Mouse (Mus musculus) neural tube, embryonic 14.5 days (tissue): ENCODE results near the gene Stfa2. TPM values are rescaled to one million over a fixed set of nuclear protein-coding genes. Genes with fewer than 3 reads are reported as not detected.
"Not testable (repeated sequence)": the region's sequence is repeated elsewhere in the genome, so short reads cannot be mapped to it uniquely, and the experiment has no call there.

ENCODE experiments used
- ATAC-seq: fragments of 200-750 bp; cut with Nextera tagmentation; 2 replicates; pipeline ENCODE4 v1.8.0; 2017; ENCODE audit warnings: low read depth, mild to moderate bottlenecking, moderate TSS enrichment, moderate library complexity
- H3K27ac ChIP-seq: fragments of 300-500 bp; sonication (generic); 2 replicates; pipeline ENCODE4 v1.5.1; 2014; ENCODE audit warnings: low read depth, mild to moderate bottlenecking, control low read depth, low read length, moderate library complexity, mixed read lengths
- H3K27me3 ChIP-seq: fragments of 300-500 bp; sonication (generic); 2 replicates; pipeline ENCODE4 v1.6.1; 2014; ENCODE audit warnings: low read length; ENCODE audit not compliant: control insufficient read depth, insufficient read depth
- H3K36me3 ChIP-seq: fragments of 300-500 bp; sonication (generic); 2 replicates; pipeline ENCODE4 v1.6.1; 2014; ENCODE audit warnings: low read length, mixed read lengths; ENCODE audit not compliant: control insufficient read depth, insufficient read depth
- H3K4me1 ChIP-seq: fragments of 300-500 bp; sonication (generic); 2 replicates; pipeline ENCODE4 v1.6.1; 2014; ENCODE audit warnings: low read length; ENCODE audit not compliant: control insufficient read depth, insufficient read depth
- H3K4me2 ChIP-seq: fragments of 300-500 bp; sonication (generic); 2 replicates; pipeline ENCODE4 v1.6.1; 2014; ENCODE audit warnings: mild to moderate bottlenecking, low read depth, low read length, control low read depth
- H3K4me3 ChIP-seq: fragments of 300-500 bp; sonication (generic); 2 replicates; pipeline ENCODE4 v1.5.1; 2014; ENCODE audit warnings: low read depth, low read length, control low read depth, mixed read lengths
- H3K9ac ChIP-seq: fragments of 300-500 bp; sonication (generic); replicated peaks from 2 replicates; pipeline ENCODE4 v1.6.1; 2014; ENCODE audit warnings: low read depth, mild to moderate bottlenecking, control low read depth, low read length, mixed read lengths
- H3K9me3 ChIP-seq: fragments of 300-500 bp; sonication (generic); 2 replicates; pipeline ENCODE4 v1.6.1; 2016; ENCODE audit warnings: low read length; ENCODE audit not compliant: control insufficient read depth
- WGBS: fragments of 180-500 bp; shearing (Covaris S2); extraction: QIAGEN DNeasy Blood & Tissue Kit; methylation state at CpG from one replicate; pipeline ENCODE4 v1.1.7; 2014; 5-methylcytosine and 5-hydroxymethylcytosine counted together
- polyA plus RNA-seq: library from polyadenylated mRNA; unstranded; fragments of >200 nt; fragmentation: Nextera tagmentation; extraction: Ambion mirVana; gene quantifications from 2 replicates; pipeline ENCODE4 v1.2.1, GENCODE M21; 2014

The Stfa2 gene
- not detected in 2 replicates for polyA plus RNA-seq

DNA sequence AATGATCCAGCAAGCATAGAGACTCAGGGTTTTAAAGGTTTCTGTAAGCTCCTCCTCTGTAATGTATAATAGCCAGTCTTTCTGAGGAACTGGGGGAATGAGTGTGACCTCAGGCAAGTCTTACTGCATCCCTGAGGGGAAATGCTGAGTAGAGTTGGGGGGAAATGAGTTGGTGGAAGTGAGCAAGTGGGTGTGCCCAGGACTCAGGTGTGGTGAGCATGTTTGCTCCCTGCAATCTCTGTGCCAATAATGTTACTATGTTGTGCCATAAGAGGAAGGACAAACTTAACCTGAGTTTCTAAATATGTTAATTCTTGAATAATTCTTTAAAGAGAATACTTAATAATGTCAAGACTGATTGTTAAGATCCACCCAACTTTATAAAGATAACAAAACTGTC is at the start of gene Stfa2:
Gene Stfa2 (minus strand): TSS at position 101 of the 400 bp plus-strand sequence.
- no peak within 1 kb of the TSS for H3K4me3 ChIP-seq
- ATAC-seq = no peak
- H3K4me2 ChIP-seq = no peak within 1 kb of the TSS
- no peaks in the 10 kb centered on the region for H3K4me1 ChIP-seq
- H3K9ac ChIP-seq = no peak within 1 kb of the TSS
- no peaks in the 10 kb centered on the region for H3K36me3 ChIP-seq
- no peaks in the 10 kb centered on the region for H3K27me3 ChIP-seq
- H3K9me3 ChIP-seq = no peaks in the 10 kb centered on the region
- H3K27ac ChIP-seq = no peak within 1 kb of the TSS

DNA sequence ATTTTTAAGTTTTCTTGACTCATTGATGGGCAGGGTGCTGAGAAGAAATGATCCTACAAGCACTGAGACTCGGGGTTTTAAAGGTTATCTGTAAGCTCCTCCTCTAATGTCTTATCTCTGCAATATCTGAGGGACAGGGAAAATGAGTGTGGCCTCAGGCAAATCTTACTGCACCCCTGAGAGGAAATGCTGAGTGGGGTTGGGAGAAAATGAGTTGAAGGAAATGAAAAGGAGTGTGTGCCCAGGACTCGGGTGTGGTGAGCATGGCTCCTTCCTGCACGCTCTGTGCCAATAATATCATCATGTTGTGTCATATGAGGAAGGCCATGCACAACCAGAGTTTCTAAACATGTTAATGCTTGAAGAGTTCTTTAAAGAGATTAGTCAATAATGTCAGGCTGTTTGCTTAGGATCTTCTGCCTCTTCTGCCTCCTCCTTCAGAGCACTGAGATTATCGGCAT is 47.1 kb upstream of the Stfa2 start, which contains the start of gene Stfa3:
Gene Stfa3 (minus strand): TSS at position 51 of the 461 bp plus-strand sequence.
- no peak within 1 kb of the TSS for H3K27ac ChIP-seq
- H3K4me3 ChIP-seq = no peak within 1 kb of the TSS
- no peak within 1 kb of the TSS for H3K4me2 ChIP-seq
- H3K9me3 ChIP-seq = no peaks in the 10 kb centered on the region
- H3K4me1 ChIP-seq = no peaks in the 10 kb centered on the region
- no peak for ATAC-seq
- 87% methylated on average over 4 of the region's 4 CpGs for WGBS
- H3K27me3 ChIP-seq = no peaks in the 10 kb centered on the region
- no peak within 1 kb of the TSS for H3K9ac ChIP-seq
- H3K36me3 ChIP-seq = no peaks in the 10 kb centered on the region

DNA sequence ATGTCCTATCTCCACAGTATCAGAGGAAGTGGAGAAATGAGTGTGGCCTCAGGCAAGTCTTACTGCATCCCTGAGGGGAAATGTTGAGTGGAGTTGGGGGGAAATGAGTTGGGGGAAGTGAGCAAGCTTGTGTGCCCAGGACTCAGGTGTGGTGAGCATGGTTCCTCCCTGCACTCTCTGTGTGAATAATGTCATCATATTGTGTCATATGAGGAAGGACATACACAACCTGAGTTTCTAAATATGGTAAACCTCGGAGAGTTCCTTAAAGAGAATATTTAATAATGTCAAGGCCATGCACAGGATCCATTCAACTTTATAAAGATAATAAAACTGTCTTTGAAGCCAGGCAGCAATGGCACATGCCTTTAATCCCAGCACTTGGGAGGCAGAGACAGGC is 12.7 kb upstream of the Stfa2 start:
- not testable (repeated sequence) for H3K4me1 ChIP-seq
- WGBS = 95% methylated on average over 1 of the region's 1 CpGs

DNA sequence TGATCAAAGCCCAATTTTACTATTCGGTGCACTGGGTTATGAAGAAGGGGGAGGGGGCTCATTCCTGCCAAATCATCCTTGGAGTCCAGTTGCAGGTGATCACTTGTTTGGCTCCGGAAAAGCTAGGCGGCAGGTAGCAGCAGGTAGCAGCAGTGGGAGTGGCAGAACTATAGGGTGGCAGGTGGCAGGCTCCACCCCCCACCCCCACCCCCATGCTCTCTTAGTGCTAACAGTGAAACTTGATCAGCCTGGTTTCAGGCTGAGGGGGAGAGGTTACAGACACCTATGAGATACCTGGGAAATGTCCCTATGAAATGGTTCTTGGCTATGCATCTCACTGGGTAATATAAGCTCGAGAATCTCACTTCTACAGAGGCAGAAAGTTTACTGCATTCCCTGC is 19.2 kb downstream of the Stfa2 start:
- Histone ChIP-seq H3K4me1 (no peaks in the 10 kb centered on the region), H3K36me3 (no peaks in the 10 kb centered on the region), H3K4me3 (no peak overlapping the region), H3K9ac (no peak overlapping the region), H3K9me3 (no peaks in the 10 kb centered on the region), H3K27ac (no peak overlapping the region), H3K27me3 (no peaks in the 10 kb centered on the region), H3K4me2 (no peak overlapping the region)
- 22% methylated on average over 4 of the region's 4 CpGs for WGBS
- no peak for ATAC-seq

More for the DNA sequence above, 12.7 kb upstream of the Stfa2 start:
- not testable (repeated sequence) for H3K4me3 ChIP-seq, H3K36me3 ChIP-seq, H3K27ac ChIP-seq, H3K9me3 ChIP-seq, H3K9ac ChIP-seq, H3K4me2 ChIP-seq, H3K27me3 ChIP-seq, ATAC-seq

DNA sequence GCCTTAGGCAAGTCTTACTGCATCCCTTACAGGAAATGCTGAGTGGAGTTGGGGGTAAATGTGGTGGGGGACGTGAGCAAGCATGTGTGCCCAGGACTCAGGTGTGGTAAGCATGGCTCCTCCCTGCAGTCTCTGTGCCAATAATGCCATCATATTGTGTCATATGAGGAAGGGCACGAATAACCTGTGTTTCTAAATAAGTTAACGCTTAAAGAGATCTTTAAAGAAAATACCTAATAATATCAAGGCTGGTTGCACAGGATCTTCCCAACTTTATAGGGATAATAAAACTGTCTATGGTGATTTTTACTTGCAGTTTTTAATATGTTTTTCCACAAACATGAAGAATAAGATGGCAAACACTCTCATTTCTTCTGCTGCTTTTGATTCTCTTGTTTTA is 40.6 kb downstream of the Stfa2 start, which contains the start of gene BC100530:
Gene BC100530 (minus strand): TSS at position 101 of the 400 bp plus-strand sequence.
- H3K9me3 ChIP-seq, H3K4me1 ChIP-seq, H3K36me3 ChIP-seq, H3K9ac ChIP-seq, H3K4me2 ChIP-seq, H3K4me3 ChIP-seq, H3K27ac ChIP-seq, H3K27me3 ChIP-seq, ATAC-seq: not testable (repeated sequence)
- WGBS = 85% methylated on average over 3 of the region's 3 CpGs

Other genes with a start within 250 kb of the Stfa2 start
- gene Gm5483, start 224.2 kb downstream of the Stfa2 start, polyA plus RNA-seq = 1.8 TPM in 1 of 2 replicates, not detected in the other
- gene Gm5416, start 198.1 kb downstream of the Stfa2 start, polyA plus RNA-seq = not detected in 2 replicates
- gene 2010005H15Rik, start 187.0 kb downstream of the Stfa2 start, polyA plus RNA-seq = not detected in 2 replicates
- gene Stfa1, start 131.5 kb downstream of the Stfa2 start, polyA plus RNA-seq = 0.46 and 1.7 TPM in 2 replicates
- not detected in 2 replicates for gene BC117090, start 74.1 kb downstream of the Stfa2 start, polyA plus RNA-seq
- gene BC100530, start 40.7 kb downstream of the Stfa2 start, polyA plus RNA-seq = 2.5 TPM in 1 of 2 replicates, not detected in the other
- gene Stfa3, start 46.9 kb upstream of the Stfa2 start, polyA plus RNA-seq = 0.79 TPM in 1 of 2 replicates, not detected in the other
- not detected in 2 replicates for gene Casr, start 153.7 kb upstream of the Stfa2 start, polyA plus RNA-seq